ENCODE assay signal across 1 mouse cellular context in the genomic region with DNA sequence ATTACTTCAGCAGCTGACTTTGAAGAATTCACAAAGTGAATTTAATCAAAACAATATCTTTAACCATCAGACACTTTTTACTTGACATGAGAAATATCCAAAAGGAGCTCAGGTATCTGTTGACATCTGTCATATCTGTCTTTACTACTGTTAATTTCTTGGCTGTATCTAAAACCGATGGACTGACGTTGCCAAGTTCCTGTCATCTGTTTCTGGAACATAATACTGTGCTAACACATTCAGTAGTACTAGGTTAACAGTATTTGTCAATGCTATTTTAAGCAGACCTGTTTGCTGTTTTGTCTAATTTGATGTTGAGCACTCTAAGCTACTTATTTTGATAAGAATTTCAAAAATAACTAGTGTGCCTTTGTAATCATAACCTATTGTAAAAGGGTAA.
TF ChIP-seq lines count a peak whose summit lies in the region.

No protein-coding gene starts in this region.

TF ChIP-seq in MEL, 35 proteins besides CTCF, POLR2A, EP300 and RAD21 (continued from another document):
- TF ChIP-seq GATA1 (IDR thresholded peaks at IDR 0.05; ENCODE audit: low read depth, low read length), result no peak
- no peak for TF ChIP-seq USF2 (IDR thresholded peaks at IDR 0.05; ENCODE audit: borderline replicate concordance in 1 of 2, insufficient read depth in 1 of 2, low read depth in 1 of 2, low read length in 2 of 2)
- no peak for TF ChIP-seq KAT2A (conservative IDR thresholded peaks at IDR 0.05; ENCODE audit: low read depth, low read length)
- TF ChIP-seq ETS1 (IDR thresholded peaks at IDR 0.05; ENCODE audit: low read depth, low read length), result peak; percentile 70; the same call in 1 of the 2 replicates
- no peak for TF ChIP-seq UBTF (IDR thresholded peaks at IDR 0.05; ENCODE audit: borderline replicate concordance, insufficient read depth, low read depth, low read length)
- no peak for TF ChIP-seq MAZ (IDR thresholded peaks at IDR 0.05; ENCODE audit: low read depth, low read length)
- no peak for TF ChIP-seq SMC3 (IDR thresholded peaks at IDR 0.05; ENCODE audit: low read depth, low read length)
- TF ChIP-seq TCF12 (IDR thresholded peaks at IDR 0.05; ENCODE audit: low read depth, low read length), result peak; percentile 57; the same call in 1 of the 2 replicates
